Mouse (Mus musculus): Measurements from ENCODE around the gene Raly. TPM values are rescaled to one million over a fixed set of nuclear protein-coding genes. Genes with fewer than 3 reads are reported as not detected.

The Raly gene
- polyA plus RNA-seq, 1 experiment: 198 TPM

- H3K4me1 ChIP-seq (ENCODE audit: control insufficient read depth, insufficient read depth, low read length): no peaks in the 10 kb centered on the region
- no peak overlapping the region for H3K4me3 ChIP-seq (replicated peaks; ENCODE audit: insufficient read depth, low read depth, low read length)
- H3K27me3 ChIP-seq (ENCODE audit: control insufficient read depth, insufficient read depth, low read length): no peaks in the 10 kb centered on the region
- DNase-seq: no peak
- WGBS: 77% methylated on average over 3 of the region's 3 CpGs
- no peak overlapping the region for H3K27ac ChIP-seq (ENCODE audit: insufficient read depth, low read length)
- TF ChIP-seq CTCF (IDR thresholded peaks at IDR 0.05; ENCODE audit: borderline replicate concordance, insufficient read depth, low read depth, low read length): no peak
These were observed 4.7 kb upstream of the Raly start for GRCm38 (mm10) chr2:154786187-154786586.

GRCm38 (mm10) chr2:154786776-154787175 lies 4.1 kb upstream of the Raly start:
- Histone ChIP-seq H3K4me1 (ENCODE audit: control insufficient read depth, insufficient read depth, low read length) (no peaks in the 10 kb centered on the region), H3K4me3 (replicated peaks; ENCODE audit: insufficient read depth, low read depth, low read length) (no peak overlapping the region), H3K27ac (ENCODE audit: insufficient read depth, low read length) (no peak overlapping the region), H3K27me3 (ENCODE audit: control insufficient read depth, insufficient read depth, low read length) (no peaks in the 10 kb centered on the region)
- 44% methylated on average over 11 of the region's 11 CpGs for WGBS
- DNase-seq: no peak
- TF ChIP-seq CTCF (IDR thresholded peaks at IDR 0.05; ENCODE audit: borderline replicate concordance, insufficient read depth, low read depth, low read length) (no peak), POLR2A (IDR thresholded peaks at IDR 0.05; ENCODE audit: borderline replicate concordance, insufficient read depth, low read length) (no peak)

- H3K27me3 ChIP-seq (ENCODE audit: control insufficient read depth, insufficient read depth, low read length): no peaks in the 10 kb centered on the region
- no peak overlapping the region for H3K4me3 ChIP-seq (replicated peaks; ENCODE audit: insufficient read depth, low read depth, low read length)
- no peak for DNase-seq
- peaks cover 5% of the 10 kb centered on the region; the same call in 1 of the 2 replicates for H3K4me1 ChIP-seq (ENCODE audit: control insufficient read depth, insufficient read depth, low read length)
- 63% methylated on average over 6 of the region's 6 CpGs for whole genome bisulfite sequencing
- TF ChIP-seq POLR2A (IDR thresholded peaks at IDR 0.05; ENCODE audit: borderline replicate concordance, insufficient read depth, low read length): no peak
- TF ChIP-seq CTCF (IDR thresholded peaks at IDR 0.05; ENCODE audit: borderline replicate concordance, insufficient read depth, low read depth, low read length): no peak
- no peak overlapping the region for H3K27ac ChIP-seq (ENCODE audit: insufficient read depth, low read length)
These were observed 1.5 kb upstream of the Raly start for GRCm38 (mm10) chr2:154789381-154789780.

GRCm38 (mm10) chr2:154789977-154790655 lies 780 bp upstream of the Raly start:
- no peak for TF ChIP-seq CTCF (IDR thresholded peaks at IDR 0.05; ENCODE audit: borderline replicate concordance, insufficient read depth, low read depth, low read length)
- TF ChIP-seq POLR2A (IDR thresholded peaks at IDR 0.05; ENCODE audit: borderline replicate concordance, insufficient read depth, low read length): no peak
- DNase-seq: peak in 1 of 2 experiments; percentile 32
- Histone ChIP-seq H3K27ac (ENCODE audit: insufficient read depth, low read length) (no peak overlapping the region), H3K27me3 (ENCODE audit: control insufficient read depth, insufficient read depth, low read length) (no peaks in the 10 kb centered on the region), H3K4me1 (ENCODE audit: control insufficient read depth, insufficient read depth, low read length) (peaks cover 5% of the 10 kb centered on the region; the same call in 1 of the 2 replicates), H3K4me3 (replicated peaks; ENCODE audit: insufficient read depth, low read depth, low read length) (peak overlapping the region; percentile 78)
- WGBS: 8% methylated on average over 14 of the region's 14 CpGs

GRCm38 (mm10) chr2:154791661-154792642 lies 1.1 kb downstream of the Raly start:
- Histone ChIP-seq H3K27me3 (ENCODE audit: control insufficient read depth, insufficient read depth, low read length) (no peaks in the 10 kb centered on the region), H3K4me1 (ENCODE audit: control insufficient read depth, insufficient read depth, low read length) (peaks cover 5% of the 10 kb centered on the region; the same call in 1 of the 2 replicates), H3K27ac (ENCODE audit: insufficient read depth, low read length) (peak overlapping the region; percentile 97), H3K4me3 (replicated peaks; ENCODE audit: insufficient read depth, low read depth, low read length) (peak overlapping the region; percentile 78)
- under 1% methylated on average over 67 of the region's 67 CpGs for WGBS
- DNase-seq: peak; percentile 76 to 78
- TF ChIP-seq POLR2A (IDR thresholded peaks at IDR 0.05; ENCODE audit: borderline replicate concordance, insufficient read depth, low read length) (no peak), CTCF (IDR thresholded peaks at IDR 0.05; ENCODE audit: borderline replicate concordance, insufficient read depth, low read depth, low read length) (no peak)

GRCm38 (mm10) chr2:154803372-154803771 lies 12.5 kb downstream of the Raly start:
- no peaks in the 10 kb centered on the region for H3K27me3 ChIP-seq (ENCODE audit: control insufficient read depth, insufficient read depth, low read length)

GRCm38 (mm10) chr2:154803845-154804244 lies 12.9 kb downstream of the Raly start:
- H3K27ac ChIP-seq (ENCODE audit: insufficient read depth, low read length): no peak overlapping the region
- 75% methylated on average over 4 of the region's 4 CpGs for WGBS
- 0 out of 2 replicates have a peak, but pooled peaks cover 3% of the 10 kb centered on the region for H3K4me1 ChIP-seq (ENCODE audit: control insufficient read depth, insufficient read depth, low read length)
- no peak overlapping the region for H3K4me3 ChIP-seq (replicated peaks; ENCODE audit: insufficient read depth, low read depth, low read length)
- no peaks in the 10 kb centered on the region for H3K27me3 ChIP-seq (ENCODE audit: control insufficient read depth, insufficient read depth, low read length)
- no peak for DNase-seq
- TF ChIP-seq POLR2A (IDR thresholded peaks at IDR 0.05; ENCODE audit: borderline replicate concordance, insufficient read depth, low read length) (no peak), CTCF (IDR thresholded peaks at IDR 0.05; ENCODE audit: borderline replicate concordance, insufficient read depth, low read depth, low read length) (no peak)

More at GRCm38 (mm10) chr2:154803372-154803771, 12.5 kb downstream of the Raly start:
- TF ChIP-seq POLR2A (IDR thresholded peaks at IDR 0.05; ENCODE audit: borderline replicate concordance, insufficient read depth, low read length): no peak
- no peak for TF ChIP-seq CTCF (IDR thresholded peaks at IDR 0.05; ENCODE audit: borderline replicate concordance, insufficient read depth, low read depth, low read length)
- H3K4me3 ChIP-seq (replicated peaks; ENCODE audit: insufficient read depth, low read depth, low read length): no peak overlapping the region
- H3K4me1 ChIP-seq (ENCODE audit: control insufficient read depth, insufficient read depth, low read length): 0 out of 2 replicates have a peak, but pooled peaks cover 3% of the 10 kb centered on the region
- DNase-seq: no peak
- WGBS: 86% methylated on average over 1 of the region's 1 CpGs
- H3K27ac ChIP-seq (ENCODE audit: insufficient read depth, low read length): no peak overlapping the region
